ENCODE assay signal across 8 mouse cellular contexts in the genomic region with DNA sequence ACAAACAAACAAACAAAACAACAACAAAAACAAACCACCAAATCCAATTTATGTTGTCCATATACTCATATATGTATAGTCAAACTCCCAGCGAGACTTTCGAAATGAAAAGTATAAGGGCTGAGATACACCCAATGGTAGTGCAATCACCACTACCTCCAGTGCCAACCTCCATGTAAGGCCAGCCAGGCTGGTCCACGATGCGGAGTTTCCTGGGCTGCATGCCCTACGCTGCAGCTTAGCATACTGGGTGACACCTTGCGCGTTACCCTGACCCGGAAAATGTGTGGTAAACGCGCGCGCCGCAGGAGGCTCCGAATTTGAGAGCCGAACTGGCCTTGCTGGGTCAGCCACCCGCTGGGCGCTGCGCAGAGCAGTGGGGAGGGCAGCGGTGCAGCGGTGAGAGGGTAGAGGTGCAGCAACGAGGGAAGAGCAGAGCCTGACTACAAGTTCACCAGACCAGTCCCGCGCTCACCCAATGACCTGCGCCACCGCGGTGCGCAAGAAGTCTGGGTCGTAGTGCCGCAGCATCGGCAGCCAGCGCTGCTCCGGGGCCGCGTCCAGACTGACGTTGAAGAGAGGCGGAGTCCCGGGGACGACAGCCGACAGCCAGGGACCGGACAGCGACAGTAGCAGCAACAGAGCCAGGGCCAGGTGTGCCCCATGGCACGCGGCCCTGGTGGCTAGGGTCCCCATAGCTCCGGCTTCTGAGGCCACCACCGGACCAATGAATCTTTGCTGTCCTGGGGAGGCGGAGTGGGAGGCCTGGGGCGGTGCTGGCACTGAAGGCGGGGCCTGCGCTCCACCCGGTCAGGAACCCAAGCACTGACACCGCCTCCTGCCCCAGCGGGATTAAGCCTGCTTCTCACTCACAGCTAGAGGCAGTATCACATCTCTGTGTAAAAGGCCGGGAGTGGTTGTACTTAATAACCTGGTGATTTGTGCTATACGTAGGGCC. TPM values are rescaled to one million over a fixed set of nuclear protein-coding genes. Genes with fewer than 3 reads are reported as not detected.
DNase-seq lines count a peak whose midpoint lies in the region; ATAC-seq and TF ChIP-seq lines count a peak whose summit lies in the region.

Gene Naaa, minus strand, starts transcription at position 734 of the 958 bp plus-strand sequence.

- peak within 1 kb of the TSS; percentile 88 for H3K27ac ChIP-seq in bone marrow, adult 2 months (ENCODE audit: control insufficient read depth, insufficient read depth, low read depth, low read length, poor library complexity)
- H3K27ac ChIP-seq in embryonic facial prominence, embryonic 15.5 days (replicated peaks): peak within 1 kb of the TSS; percentile 34; the same call in 1 of the 2 replicates
- no peak within 1 kb of the TSS; the same call in 1 of the 2 replicates for H3K27ac ChIP-seq in limb, embryonic 14.5 days (replicated peaks; ENCODE audit: low read depth, low read length)
- H3K27ac ChIP-seq in midbrain, postnatal 0 days (ENCODE audit: low read depth, low read length): peak within 1 kb of the TSS; percentile 62

- H3K4me3 ChIP-seq in bone marrow, adult 2 months (replicated peaks; ENCODE audit: control insufficient read depth, low read depth, low read length): peak within 1 kb of the TSS; percentile 77
- H3K4me3 ChIP-seq in embryonic facial prominence, embryonic 15.5 days (replicated peaks): peak within 1 kb of the TSS; percentile 69
- peak within 1 kb of the TSS; percentile 65 for H3K4me3 ChIP-seq in limb, embryonic 14.5 days (replicated peaks; ENCODE audit: low read length)
- peak within 1 kb of the TSS; percentile 54 for H3K4me3 ChIP-seq in midbrain, postnatal 0 days (ENCODE audit: low read depth, low read length)

- peaks cover 5% of the 10 kb centered on the region for H3K4me1 ChIP-seq in bone marrow, adult 2 months (ENCODE audit: control insufficient read depth, insufficient read depth, low read length)
- H3K4me1 ChIP-seq in embryonic facial prominence, embryonic 15.5 days: peaks cover 14% of the 10 kb centered on the region
- peaks cover 7% of the 10 kb centered on the region; the same call in 1 of the 2 replicates for H3K4me1 ChIP-seq in limb, embryonic 14.5 days (ENCODE audit: control insufficient read depth, insufficient read depth, low read length)
- no peaks in the 10 kb centered on the region for H3K4me1 ChIP-seq in midbrain, postnatal 0 days (ENCODE audit: insufficient read depth, low read length)

- H3K9ac ChIP-seq in embryonic facial prominence, embryonic 15.5 days: peak within 1 kb of the TSS; percentile 44
- H3K9ac ChIP-seq in limb, embryonic 14.5 days (ENCODE audit: low read depth, low read length, severe bottlenecking): peak within 1 kb of the TSS; percentile 61
- peak within 1 kb of the TSS; percentile 66 for H3K9ac ChIP-seq in midbrain, postnatal 0 days (replicated peaks; ENCODE audit: low read length, poor library complexity, severe bottlenecking)

- H3K36me3 ChIP-seq in embryonic facial prominence, embryonic 15.5 days: no peaks in the 10 kb centered on the region
- no peaks in the 10 kb centered on the region for H3K36me3 ChIP-seq in limb, embryonic 14.5 days (ENCODE audit: control insufficient read depth, insufficient read depth, low read length)
- no peaks in the 10 kb centered on the region for H3K36me3 ChIP-seq in midbrain, postnatal 0 days (ENCODE audit: insufficient read depth, low read length)

- peak; percentile 82 for DNase-seq in 416B (ENCODE audit: low read depth)
- DNase-seq in heart, adult 8-10 months (ENCODE audit: low spot score): peak; percentile 90
- DNase-seq in kidney, adult 9 months: peak; percentile 93
- peak; percentile 81 for DNase-seq in limb, embryonic 14.5 days (ENCODE audit: low spot score)
- DNase-seq in midbrain, postnatal 0 days (ENCODE audit: low spot score): peak; percentile 83
- peak; percentile 66 to 71 for DNase-seq in spleen, postnatal 14 days (ENCODE audit: low spot score in 2 of 2)

- WGBS in bone marrow, adult 2 months: 1% methylated on average over 54 of the region's 54 CpGs
- 3% methylated on average over 54 of the region's 54 CpGs for WGBS in embryonic facial prominence, embryonic 15.5 days
- WGBS in limb, embryonic 14.5 days: 5% methylated on average over 48 of the region's 54 CpGs
- 3% methylated on average over 53 of the region's 54 CpGs for WGBS in midbrain, postnatal 0 days

- peak; percentile 84; the same call in 1 of the 2 replicates for TF ChIP-seq POLR2A in bone marrow, adult 2 months (IDR thresholded peaks at IDR 0.05; ENCODE audit: borderline replicate concordance, control insufficient read depth, low read depth, low read length)
- no peak for TF ChIP-seq POLR2A in limb, embryonic 14.5 days (IDR thresholded peaks at IDR 0.05; ENCODE audit: borderline replicate concordance, extremely low read depth, insufficient read depth, insufficient read length)

- peak within 1 kb of the TSS; percentile 94 for H3K4me2 ChIP-seq in embryonic facial prominence, embryonic 15.5 days (replicated peaks)
- H3K4me2 ChIP-seq in limb, embryonic 14.5 days (replicated peaks; ENCODE audit: low read depth, low read length, severe bottlenecking): peak within 1 kb of the TSS; percentile 88
- H3K4me2 ChIP-seq in midbrain, postnatal 0 days (ENCODE audit: low read depth, low read length, poor library complexity, severe bottlenecking): peak within 1 kb of the TSS; percentile 75

- TF ChIP-seq CTCF in bone marrow, adult 2 months (IDR thresholded peaks at IDR 0.05; ENCODE audit: control insufficient read depth, insufficient read depth, low read length): peak; percentile 46; the same call in 1 of the 2 replicates
- peak; percentile 68 for TF ChIP-seq CTCF in midbrain, postnatal 0 days (IDR thresholded peaks at IDR 0.05)

- no peaks in the 10 kb centered on the region for H3K27me3 ChIP-seq in embryonic facial prominence, embryonic 15.5 days
- no peaks in the 10 kb centered on the region for H3K27me3 ChIP-seq in limb, embryonic 14.5 days (ENCODE audit: control insufficient read depth, insufficient read depth, low read length)
- no peaks in the 10 kb centered on the region for H3K27me3 ChIP-seq in midbrain, postnatal 0 days (ENCODE audit: insufficient read depth, low read length)

- no peaks in the 10 kb centered on the region for H3K9me3 ChIP-seq in embryonic facial prominence, embryonic 15.5 days (replicated peaks)
- no peaks in the 10 kb centered on the region for H3K9me3 ChIP-seq in limb, embryonic 14.5 days (ENCODE audit: control insufficient read depth, low read length)
- no peaks in the 10 kb centered on the region for H3K9me3 ChIP-seq in midbrain, postnatal 0 days (ENCODE audit: low read length)

- ATAC-seq in embryonic facial prominence, embryonic 15.5 days (ENCODE audit: insufficient number of reproducible peaks, low FRiP score, low TSS enrichment, low read depth): peak; percentile 90
- peak; percentile 89 for ATAC-seq in limb, embryonic 14.5 days (ENCODE audit: low FRiP score, low read depth)
- ATAC-seq in midbrain, postnatal 0 days (ENCODE audit: low FRiP score): peak; percentile 89

RNA-seq across cellular contexts. Expression of gene Naaa, which starts in this region (rescaled TPM):
- 5.6 and 6.6 TPM in 2 replicates for polyA plus RNA-seq in bone marrow, adult 2 months (2011; ENCODE audit: insufficient read depth, insufficient read length, low replicate concordance, missing spikeins)
- 13.3 and 13.9 TPM in 2 replicates for polyA plus RNA-seq in embryonic facial prominence, embryonic 15.5 days (2015; fragmentation: Nextera tagmentation; extraction: Ambion mirVana)
- 10 to 100 TPM; 15.9 to 21.7 (median 18.8) TPM for total RNA-seq in heart, adult 8-10 months (2022)
- 19.0 and 19.7 TPM in 2 replicates for polyA plus RNA-seq in limb, embryonic 14.5 days (2012; rRNA removed)
- polyA plus RNA-seq in limb, embryonic 14.5 days (2014; fragmentation: Nextera tagmentation; extraction: Ambion mirVana): 16.9 and 17.5 TPM in 2 replicates
- total RNA-seq in midbrain, postnatal 0 days (2014; rRNA removed): 23.5 and 28.7 TPM in 2 replicates
- 20.0 and 23.1 TPM in 2 replicates for polyA plus RNA-seq in midbrain, postnatal 0 days (2015; fragmentation: Nextera tagmentation; extraction: Ambion mirVana)
